Mouse (Mus musculus): ENCODE data around the gene Gad1. TPM values are rescaled to one million over a fixed set of nuclear protein-coding genes. Genes with fewer than 3 reads are reported as not detected.

The Gad1 gene
- total and polyA plus RNA-seq, 3 experiments = 0.04 to 0.45 (median 0.23) TPM

DNA sequence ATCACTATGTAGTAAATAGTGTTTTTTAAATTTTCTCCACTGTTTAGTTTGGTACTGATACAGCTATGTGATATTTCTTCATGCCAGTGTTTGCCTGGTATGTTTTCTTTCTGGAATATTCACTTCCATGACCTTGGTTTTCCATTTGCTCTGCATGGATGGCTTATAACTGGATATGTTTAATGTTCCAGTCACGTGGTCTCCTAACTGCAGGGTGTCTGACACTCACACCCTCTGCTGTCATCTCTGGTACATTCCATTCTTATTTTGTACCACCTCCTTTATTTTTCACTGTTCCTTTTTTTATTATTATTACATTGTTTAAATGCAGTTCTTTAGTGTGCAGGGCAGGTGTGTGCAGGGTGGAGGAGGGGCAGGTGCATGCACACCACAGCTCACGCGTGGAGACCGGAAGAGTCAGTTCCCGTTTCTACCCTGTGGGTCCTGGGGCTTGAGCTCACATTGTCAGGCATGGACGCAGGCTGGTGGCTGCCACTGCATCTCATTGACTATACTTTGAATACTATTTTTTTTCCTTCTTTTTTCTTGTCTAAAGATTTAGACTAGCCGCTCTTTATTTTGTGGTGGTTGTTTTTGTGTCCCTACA, 62.0 kb downstream of the Gad1 start:
- peak in 1 of 2 experiments; percentile 47 for DNase-seq
- intact Hi-C loops (cut with DNase I) = no loop called here
- TF ChIP-seq CTCF (IDR thresholded peaks at IDR 0.05) (no peak), EP300 (IDR thresholded peaks at IDR 0.05; ENCODE audit: insufficient read depth, low read depth, low read length) (no peak), POLR2A (IDR thresholded peaks at IDR 0.05; ENCODE audit: insufficient read depth, low read depth, low read length) (no peak)
- no peaks in the 10 kb centered on the region for H3K4me1 ChIP-seq (ENCODE audit: control insufficient read depth, insufficient read depth, low read length)
- H3K36me3 ChIP-seq (ENCODE audit: control insufficient read depth, insufficient read depth, low read length) = no peaks in the 10 kb centered on the region
- no peaks in the 10 kb centered on the region for H3K79me2 ChIP-seq (replicated peaks; ENCODE audit: control insufficient read depth, insufficient read depth, low read length)
- WGBS = 84% methylated on average over 7 of the region's 7 CpGs
- no peak overlapping the region for H3K27ac ChIP-seq
- no peak overlapping the region for H3K9ac ChIP-seq (ENCODE audit: low read depth, low read length)
- no peaks in the 10 kb centered on the region for H3K27me3 ChIP-seq (ENCODE audit: control insufficient read depth, insufficient read depth, low read length)
- H3K4me3 ChIP-seq = no peak overlapping the region

DNA sequence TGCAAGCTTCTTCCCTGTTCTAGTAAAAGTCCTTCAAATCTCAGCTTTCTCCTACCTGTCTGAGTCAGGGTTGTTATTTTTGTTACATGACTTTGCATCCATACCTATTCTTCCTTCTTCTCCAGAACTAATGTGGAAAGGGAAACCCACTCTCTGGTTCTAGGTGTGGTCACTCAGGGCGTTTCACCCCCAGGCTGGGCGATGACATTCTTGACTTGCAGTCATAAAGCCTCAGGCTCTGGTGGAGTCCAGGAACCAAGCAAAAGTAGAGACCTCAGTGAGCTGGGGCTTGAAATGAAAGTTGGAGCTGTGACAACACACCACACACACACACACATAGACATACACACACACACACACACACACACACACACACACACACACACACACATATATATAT, 63.2 kb downstream of the Gad1 start:
- H3K27me3 ChIP-seq (ENCODE audit: control insufficient read depth, insufficient read depth, low read length) = no peaks in the 10 kb centered on the region
- no peaks in the 10 kb centered on the region for H3K36me3 ChIP-seq (ENCODE audit: control insufficient read depth, insufficient read depth, low read length)
- H3K4me3 ChIP-seq = no peak overlapping the region
- H3K79me2 ChIP-seq (replicated peaks; ENCODE audit: control insufficient read depth, insufficient read depth, low read length) = no peaks in the 10 kb centered on the region
- H3K27ac ChIP-seq = no peak overlapping the region
- no peaks in the 10 kb centered on the region for H3K4me1 ChIP-seq (ENCODE audit: control insufficient read depth, insufficient read depth, low read length)
- DNase-seq = no peak
- intact Hi-C loops (cut with DNase I) = no loop called here
- WGBS = 70% methylated on average over 2 of the region's 2 CpGs
- TF ChIP-seq POLR2A (IDR thresholded peaks at IDR 0.05; ENCODE audit: insufficient read depth, low read depth, low read length) (no peak), EP300 (IDR thresholded peaks at IDR 0.05; ENCODE audit: insufficient read depth, low read depth, low read length) (no peak), CTCF (IDR thresholded peaks at IDR 0.05) (no peak)
- no peak overlapping the region for H3K9ac ChIP-seq (ENCODE audit: low read depth, low read length)

DNA sequence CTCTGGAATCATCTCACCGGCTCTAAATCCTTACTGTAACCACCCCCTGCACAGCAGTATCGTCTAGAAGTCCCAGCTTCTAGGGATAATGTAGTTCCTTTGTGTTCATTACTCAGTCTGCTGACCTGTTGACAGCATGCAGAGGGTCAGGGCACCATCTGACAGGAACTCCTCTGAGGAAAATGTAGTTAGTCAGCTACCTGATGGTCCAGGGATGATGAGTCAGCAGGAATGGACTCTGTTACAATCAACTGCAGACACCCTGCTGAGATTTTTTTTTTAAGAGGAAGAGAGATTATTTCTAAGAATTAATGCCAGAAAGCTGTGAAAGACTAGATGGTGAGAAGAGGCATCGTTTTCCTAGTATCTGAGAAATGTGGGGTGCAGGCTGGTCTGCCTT, 63.7 kb downstream of the Gad1 start:
- no peak for TF ChIP-seq EP300 (IDR thresholded peaks at IDR 0.05; ENCODE audit: insufficient read depth, low read depth, low read length)
- TF ChIP-seq CTCF (IDR thresholded peaks at IDR 0.05) = no peak
- no peak for TF ChIP-seq POLR2A (IDR thresholded peaks at IDR 0.05; ENCODE audit: insufficient read depth, low read depth, low read length)
- 40% methylated on average over 3 of the region's 3 CpGs for WGBS
- intact Hi-C loops (cut with DNase I) = no loop called here

DNA sequence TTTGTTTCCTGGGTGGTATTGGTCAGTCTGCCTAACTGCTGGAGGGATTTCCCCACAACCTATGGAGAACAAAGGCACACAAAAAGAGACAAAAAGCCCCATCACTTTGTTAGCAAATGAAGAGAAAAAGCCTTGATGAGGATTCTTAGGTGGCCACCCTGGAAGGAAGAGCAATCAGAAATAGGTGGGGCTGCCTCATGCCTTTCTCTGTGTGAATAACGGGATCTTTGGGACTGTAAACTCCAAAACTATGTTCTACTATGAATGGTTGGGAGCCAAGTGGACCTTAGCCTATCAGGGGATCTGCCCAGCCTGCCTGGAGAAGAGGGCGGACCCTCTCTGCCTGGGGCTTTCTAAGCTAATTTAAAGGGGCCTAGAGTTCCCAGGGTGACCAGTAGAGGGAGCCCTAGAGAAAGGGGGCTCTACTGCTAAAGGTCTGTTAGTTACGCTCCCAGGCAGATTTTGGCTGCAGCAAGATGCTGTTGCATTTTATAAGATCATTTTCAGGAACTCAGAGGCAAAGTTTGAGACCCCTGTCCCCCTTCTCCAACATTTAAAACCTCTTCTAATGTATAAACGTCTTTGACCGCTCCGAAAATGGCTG, 66.5 kb downstream of the Gad1 start:
- H3K9ac ChIP-seq (ENCODE audit: low read depth, low read length) = no peak overlapping the region
- no peaks in the 10 kb centered on the region for H3K36me3 ChIP-seq (ENCODE audit: control insufficient read depth, insufficient read depth, low read length)
- no peak overlapping the region for H3K4me3 ChIP-seq
- no peak for DNase-seq
- H3K27me3 ChIP-seq (ENCODE audit: control insufficient read depth, insufficient read depth, low read length) = no peaks in the 10 kb centered on the region
- TF ChIP-seq CTCF (IDR thresholded peaks at IDR 0.05) (peak; percentile 53), EP300 (IDR thresholded peaks at IDR 0.05; ENCODE audit: insufficient read depth, low read depth, low read length) (no peak)
- H3K79me2 ChIP-seq (replicated peaks; ENCODE audit: control insufficient read depth, insufficient read depth, low read length) = no peaks in the 10 kb centered on the region
- H3K4me1 ChIP-seq (ENCODE audit: control insufficient read depth, insufficient read depth, low read length) = no peaks in the 10 kb centered on the region
- 87% methylated on average over 6 of the region's 6 CpGs for WGBS
- no peak overlapping the region for H3K27ac ChIP-seq
- intact Hi-C loops (cut with DNase I) = no loop called here

More for the DNA sequence above, 63.7 kb downstream of the Gad1 start:
- H3K36me3 ChIP-seq (ENCODE audit: control insufficient read depth, insufficient read depth, low read length) = no peaks in the 10 kb centered on the region
- H3K27me3 ChIP-seq (ENCODE audit: control insufficient read depth, insufficient read depth, low read length) = no peaks in the 10 kb centered on the region
- no peak overlapping the region for H3K4me3 ChIP-seq
- H3K4me1 ChIP-seq (ENCODE audit: control insufficient read depth, insufficient read depth, low read length) = no peaks in the 10 kb centered on the region
- H3K9ac ChIP-seq (ENCODE audit: low read depth, low read length) = no peak overlapping the region
- H3K79me2 ChIP-seq (replicated peaks; ENCODE audit: control insufficient read depth, insufficient read depth, low read length) = no peaks in the 10 kb centered on the region
- H3K27ac ChIP-seq = no peak overlapping the region
- DNase-seq = no peak

DNA sequence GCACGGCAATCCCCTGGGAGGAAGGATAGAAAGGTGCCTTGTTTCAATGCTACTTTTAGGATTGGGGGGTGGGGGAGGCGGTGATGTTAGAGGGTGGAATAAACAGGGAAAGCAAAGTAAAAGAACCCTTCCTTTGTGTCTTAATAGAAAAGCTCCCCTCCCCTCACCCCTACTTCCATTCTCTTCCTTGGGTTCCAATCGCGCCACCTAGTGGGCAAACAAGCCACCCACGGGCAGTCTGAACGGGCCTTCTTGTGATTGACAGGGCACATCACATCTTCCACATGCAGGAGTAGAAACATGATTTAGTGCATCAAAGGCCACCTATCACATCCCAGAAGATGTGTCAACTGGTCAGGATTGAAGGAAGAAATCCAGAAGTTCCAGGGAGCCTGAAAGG, 67.4 kb downstream of the Gad1 start:
- Histone ChIP-seq H3K4me3 (no peak overlapping the region), H3K36me3 (ENCODE audit: control insufficient read depth, insufficient read depth, low read length) (no peaks in the 10 kb centered on the region), H3K4me1 (ENCODE audit: control insufficient read depth, insufficient read depth, low read length) (no peaks in the 10 kb centered on the region), H3K27me3 (ENCODE audit: control insufficient read depth, insufficient read depth, low read length) (no peaks in the 10 kb centered on the region), H3K79me2 (replicated peaks; ENCODE audit: control insufficient read depth, insufficient read depth, low read length) (no peaks in the 10 kb centered on the region), H3K9ac (ENCODE audit: low read depth, low read length) (no peak overlapping the region), H3K27ac (no peak overlapping the region)
- intact Hi-C loops (cut with DNase I) = no loop called here
- DNase-seq = no peak
- TF ChIP-seq CTCF (IDR thresholded peaks at IDR 0.05) (peak; percentile 50), EP300 (IDR thresholded peaks at IDR 0.05; ENCODE audit: insufficient read depth, low read depth, low read length) (no peak), POLR2A (IDR thresholded peaks at IDR 0.05; ENCODE audit: insufficient read depth, low read depth, low read length) (no peak)
- WGBS = 32% methylated on average over 6 of the region's 6 CpGs

DNA sequence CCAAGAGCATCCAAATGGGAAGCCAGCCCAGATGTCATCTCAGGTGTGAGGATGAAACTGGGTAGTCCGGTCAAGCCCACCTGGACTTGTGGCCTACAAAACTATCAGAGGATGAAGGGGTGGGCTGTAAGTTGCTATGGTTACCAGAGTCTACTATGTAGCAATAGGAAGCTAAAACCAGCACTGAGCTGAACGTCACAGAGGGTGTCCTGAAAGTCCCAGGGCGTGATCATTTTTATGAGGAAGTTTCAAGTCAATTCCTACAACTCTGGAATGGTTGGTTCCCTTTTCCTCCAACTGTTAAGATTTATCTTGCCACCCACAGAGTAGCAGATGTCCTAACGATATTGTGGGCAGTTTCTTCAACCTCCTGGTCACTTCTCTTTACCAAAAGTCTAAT, 69.4 kb downstream of the Gad1 start:
- 61% methylated on average over 4 of the region's 4 CpGs for WGBS
- no peak overlapping the region for H3K27ac ChIP-seq
- TF ChIP-seq POLR2A (IDR thresholded peaks at IDR 0.05; ENCODE audit: insufficient read depth, low read depth, low read length) = no peak
- no peak for TF ChIP-seq EP300 (IDR thresholded peaks at IDR 0.05; ENCODE audit: insufficient read depth, low read depth, low read length)
- no peak for TF ChIP-seq CTCF (IDR thresholded peaks at IDR 0.05)
- H3K4me1 ChIP-seq (ENCODE audit: control insufficient read depth, insufficient read depth, low read length) = no peaks in the 10 kb centered on the region
- H3K79me2 ChIP-seq (replicated peaks; ENCODE audit: control insufficient read depth, insufficient read depth, low read length) = no peaks in the 10 kb centered on the region
- H3K27me3 ChIP-seq (ENCODE audit: control insufficient read depth, insufficient read depth, low read length) = no peaks in the 10 kb centered on the region
- H3K9ac ChIP-seq (ENCODE audit: low read depth, low read length) = no peak overlapping the region
- no peak for DNase-seq
- no peaks in the 10 kb centered on the region for H3K36me3 ChIP-seq (ENCODE audit: control insufficient read depth, insufficient read depth, low read length)
- intact Hi-C loops (cut with DNase I) = no loop called here
- H3K4me3 ChIP-seq = no peak overlapping the region

Measured in heart, adult 2 months (tissue).